Mouse (Mus musculus) heart, embryonic 16.5 days (tissue): ENCODE results near the gene Gm20388. TPM values are rescaled to one million over a fixed set of nuclear protein-coding genes. Genes with fewer than 3 reads are reported as not detected.
"Not testable (repeated sequence)": the region's sequence is repeated elsewhere in the genome, so short reads cannot be mapped to it uniquely, and the experiment has no call there.

Source experiments
- ATAC-seq: fragments of 200-750 bp; cut with Nextera tagmentation; replicated peaks from 2 replicates; pipeline ENCODE4 v1.8.0; 2017; ENCODE audit warnings: moderate number of reproducible peaks; ENCODE audit not compliant: insufficient read depth, low FRiP score; ENCODE audit errors: extremely low read depth
- H3K27ac ChIP-seq: fragments of 300-500 bp; sonication (generic); 2 replicates; pipeline ENCODE4 v1.5.1; 2014; ENCODE audit warnings: mild to moderate bottlenecking, low read length, control low read depth, moderate library complexity
- H3K27me3 ChIP-seq: fragments of 300-500 bp; sonication (generic); 2 replicates; pipeline ENCODE4 v1.6.1; 2014; ENCODE audit warnings: low read length, mixed read lengths; ENCODE audit not compliant: control insufficient read depth, insufficient read depth
- H3K36me3 ChIP-seq: fragments of 300-500 bp; sonication (generic); 2 replicates; pipeline ENCODE4 v1.6.1; 2014; ENCODE audit not compliant: control insufficient read depth, insufficient read depth
- H3K4me1 ChIP-seq: fragments of 300-500 bp; sonication (generic); 2 replicates; pipeline ENCODE4 v1.6.1; 2014; ENCODE audit warnings: low read length, mixed read lengths; ENCODE audit not compliant: control insufficient read depth, insufficient read depth
- H3K4me2 ChIP-seq: fragments of 300-500 bp; sonication (generic); 2 replicates; pipeline ENCODE4 v1.6.1; 2014; ENCODE audit warnings: low read depth, mild to moderate bottlenecking, control low read depth, low read length
- H3K4me3 ChIP-seq: fragments of 300-500 bp; sonication (generic); 2 replicates; pipeline ENCODE4 v1.5.1; 2014; ENCODE audit warnings: mild to moderate bottlenecking, control low read depth, low read length
- H3K9ac ChIP-seq: fragments of 300-500 bp; sonication (generic); 2 replicates; pipeline ENCODE4 v1.6.1; 2014; ENCODE audit warnings: low read length, control low read depth
- H3K9me3 ChIP-seq: fragments of 300-500 bp; sonication (generic); replicated peaks from 2 replicates; pipeline ENCODE4 v1.6.1; 2016; ENCODE audit warnings: low read length; ENCODE audit not compliant: control insufficient read depth
- WGBS: fragments of 180-500 bp; shearing (Covaris S2); extraction: QIAGEN DNeasy Blood & Tissue Kit; methylation state at CpG from one replicate; pipeline ENCODE4 v1.1.7; 2014; 5-methylcytosine and 5-hydroxymethylcytosine counted together
- polyA plus RNA-seq: library from polyadenylated mRNA; unstranded; fragments of >200 nt; fragmentation: Nextera tagmentation; extraction: Ambion mirVana; gene quantifications from 2 replicates; pipeline ENCODE4 v1.2.1, GENCODE M21; 2015

Gm20388 gene
- polyA plus RNA-seq, 1 experiment from 2014 or later, result 4.5 TPM

- under 1% methylated on average over 33 of the region's 60 CpGs for WGBS
- Histone ChIP-seq H3K27me3 (no peaks in the 10 kb centered on the region), H3K9me3 (no peaks in the 10 kb centered on the region), H3K9ac (peak overlapping the region; percentile 94), H3K36me3 (no peaks in the 10 kb centered on the region), H3K4me2 (peak overlapping the region; percentile 32; the same call in 1 of the 2 replicates), H3K4me3 (peak overlapping the region; percentile 63), H3K27ac (peak overlapping the region; percentile 87), H3K4me1 (peaks cover 40% of the 10 kb centered on the region)
- ATAC-seq, result no peak
Measured at GRCm38 (mm10) chr8:123041774-123042105, 3131.1 kb downstream of the Gm20388 start.

DNA sequence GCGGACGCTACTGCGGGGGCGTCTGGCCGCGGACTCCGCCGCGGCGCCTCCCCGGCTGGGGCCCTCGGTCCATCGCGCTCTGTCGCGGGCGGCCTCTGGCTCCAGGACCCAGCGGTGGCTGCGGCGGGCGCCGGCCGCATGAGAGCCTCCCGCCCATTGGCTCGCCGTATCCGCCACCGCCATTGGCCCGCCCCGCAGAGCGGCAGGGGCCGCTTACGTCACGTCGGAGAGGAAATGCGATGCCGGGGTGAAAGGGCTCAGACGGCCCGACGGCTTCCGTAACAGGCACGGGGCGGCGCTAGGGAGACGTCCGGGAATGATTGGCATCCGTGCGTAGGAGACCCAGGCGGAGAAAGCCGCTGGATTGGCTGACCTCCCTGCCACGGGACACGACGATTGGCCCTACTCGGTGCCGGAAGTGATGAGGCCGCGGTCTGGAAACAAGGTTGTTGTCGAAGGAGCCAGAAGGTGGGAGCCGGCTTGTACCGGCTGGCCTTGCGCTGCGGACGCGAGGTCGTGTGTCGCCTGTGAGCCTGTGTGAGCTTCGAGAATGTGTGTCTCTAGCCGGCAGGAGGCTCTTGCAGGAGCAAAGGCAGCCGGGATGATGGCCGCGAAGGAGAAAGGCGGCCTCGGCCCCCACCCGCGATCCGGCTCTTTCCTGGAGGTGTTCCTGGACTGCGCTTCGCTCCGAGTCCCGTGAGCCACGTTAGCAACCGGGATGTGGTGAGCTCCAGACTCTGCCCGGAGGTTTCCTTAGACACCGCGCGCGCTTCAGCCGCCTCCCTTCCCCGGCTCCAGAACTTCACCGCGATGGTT lies 3131.7 kb downstream of the Gm20388 start, which contains the start of gene Ankrd11:
Gene Ankrd11, minus strand, starts transcription at position 120 of the 816 bp plus-strand sequence.
- under 1% methylated on average over 91 of the region's 91 CpGs for WGBS
- Histone ChIP-seq H3K9me3 (no peaks in the 10 kb centered on the region), H3K27me3 (no peaks in the 10 kb centered on the region), H3K4me2 (peak within 1 kb of the TSS; percentile 69), H3K9ac (peak within 1 kb of the TSS; percentile 94), H3K4me3 (peak within 1 kb of the TSS; percentile 81), H3K4me1 (peaks cover 33% of the 10 kb centered on the region), H3K27ac (peak within 1 kb of the TSS; percentile 98), H3K36me3 (no peaks in the 10 kb centered on the region)
- ATAC-seq, result peak; percentile 97

DNA sequence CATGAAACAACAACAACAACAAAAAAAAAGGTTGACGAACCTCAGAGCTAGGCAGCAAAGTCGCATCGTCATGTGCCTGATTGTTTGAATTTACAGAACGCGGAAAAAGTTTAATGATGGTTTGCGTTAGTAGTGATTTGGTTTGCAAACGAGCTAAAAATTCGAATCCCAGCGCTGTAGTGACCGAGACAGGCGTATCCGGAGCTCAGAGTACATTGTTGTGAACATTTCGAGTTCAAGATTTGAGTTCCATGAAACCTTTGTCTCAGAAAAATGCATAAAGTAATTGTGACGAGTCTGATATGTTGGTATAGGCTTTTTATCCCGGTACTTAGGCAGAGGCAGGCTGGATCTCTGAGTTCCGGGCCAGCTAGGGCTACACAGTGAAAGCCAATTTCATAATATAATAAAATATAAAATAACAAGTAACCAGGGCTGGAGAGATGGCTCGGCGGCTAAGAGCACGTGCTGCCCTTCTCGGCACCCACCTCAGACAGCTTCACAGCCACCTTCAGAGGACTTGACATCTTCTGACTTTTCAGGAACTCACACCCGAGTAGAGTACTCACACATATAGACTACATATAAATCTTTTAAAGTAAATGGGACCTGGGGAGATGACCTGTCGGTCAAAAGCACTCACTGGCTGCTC lies 3132.5 kb downstream of the Gm20388 start:
- H3K27me3 ChIP-seq, result no peaks in the 10 kb centered on the region
- peak overlapping the region; percentile 98 for H3K27ac ChIP-seq
- no peaks in the 10 kb centered on the region for H3K9me3 ChIP-seq
- peaks cover 32% of the 10 kb centered on the region for H3K4me1 ChIP-seq
- 11% methylated on average over 22 of the region's 22 CpGs for WGBS
- H3K36me3 ChIP-seq, result no peaks in the 10 kb centered on the region
- H3K4me3 ChIP-seq, result peak overlapping the region; percentile 81
- no peak for ATAC-seq
- peak overlapping the region; percentile 86 for H3K9ac ChIP-seq
- H3K4me2 ChIP-seq, result peak overlapping the region; percentile 69

DNA sequence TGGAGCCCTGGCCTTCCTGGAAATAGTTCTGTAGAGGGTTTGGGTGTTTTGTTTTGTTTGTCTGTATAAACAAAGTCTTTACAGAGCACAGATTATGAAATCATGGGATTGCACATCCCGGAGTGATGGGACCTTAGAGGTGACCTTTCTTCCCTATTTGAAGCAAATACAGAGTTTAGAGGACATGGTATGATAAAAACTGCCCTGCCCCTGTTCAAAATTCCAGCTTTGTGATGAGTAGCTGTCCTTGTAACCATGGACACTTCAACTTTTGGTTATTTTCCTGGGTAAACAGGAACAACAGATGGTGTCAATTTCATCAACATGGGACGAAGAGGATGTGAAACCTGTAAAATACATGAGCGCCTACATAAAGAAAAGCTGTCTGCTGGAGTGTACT lies 3133.3 kb downstream of the Gm20388 start:
- WGBS, result 88% methylated on average over 3 of the region's 3 CpGs
- Histone ChIP-seq H3K9ac (no peak overlapping the region), H3K36me3 (no peaks in the 10 kb centered on the region), H3K9me3 (no peaks in the 10 kb centered on the region), H3K4me2 (no peak overlapping the region), H3K4me1 (peaks cover 26% of the 10 kb centered on the region), H3K27ac (no peak overlapping the region), H3K4me3 (no peak overlapping the region), H3K27me3 (no peaks in the 10 kb centered on the region)
- no peak for ATAC-seq

- 89% methylated on average over 23 of the region's 23 CpGs for WGBS
Measured at GRCm38 (mm10) chr8:123044743-123045425, 3134.2 kb downstream of the Gm20388 start.

DNA sequence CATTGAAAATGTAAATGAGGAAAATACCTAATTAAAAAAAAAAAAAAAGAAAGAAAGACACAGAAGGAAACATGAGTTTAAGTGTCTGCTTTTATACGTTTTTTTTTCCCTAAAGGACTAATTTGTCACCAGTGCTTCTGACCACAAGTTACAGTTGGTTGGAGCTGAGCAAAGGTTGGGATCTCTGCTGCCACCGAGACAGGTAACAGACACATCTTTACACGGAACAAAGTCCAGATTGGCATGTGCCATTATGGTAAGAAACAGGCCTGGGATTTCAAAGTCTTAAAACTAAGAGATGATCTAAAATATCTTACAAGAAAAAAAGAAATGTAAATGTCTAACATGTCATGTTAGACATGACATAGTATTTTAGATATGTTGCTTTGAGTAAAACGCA lies 3136.1 kb downstream of the Gm20388 start:
- Histone ChIP-seq H3K9ac (no peak overlapping the region), H3K9me3 (no peaks in the 10 kb centered on the region), H3K4me3 (no peak overlapping the region), H3K4me2 (no peak overlapping the region), H3K4me1 (peaks cover 8% of the 10 kb centered on the region), H3K27me3 (no peaks in the 10 kb centered on the region), H3K27ac (no peak overlapping the region), H3K36me3 (no peaks in the 10 kb centered on the region)
- no peak for ATAC-seq
- 74% methylated on average over 4 of the region's 4 CpGs for WGBS

More at GRCm38 (mm10) chr8:123044743-123045425, 3134.2 kb downstream of the Gm20388 start:
- not testable (repeated sequence) for H3K4me2 ChIP-seq, H3K27me3 ChIP-seq, H3K9me3 ChIP-seq, H3K4me3 ChIP-seq, H3K27ac ChIP-seq, ATAC-seq, H3K36me3 ChIP-seq, H3K9ac ChIP-seq
- H3K4me1 ChIP-seq, result peaks cover 17% of the 10 kb centered on the region

- no peak for ATAC-seq
- Histone ChIP-seq H3K27ac (no peak overlapping the region), H3K27me3 (no peaks in the 10 kb centered on the region), H3K4me1 (peaks cover 8% of the 10 kb centered on the region), H3K4me3 (no peak overlapping the region), H3K36me3 (no peaks in the 10 kb centered on the region), H3K4me2 (no peak overlapping the region), H3K9ac (no peak overlapping the region), H3K9me3 (no peaks in the 10 kb centered on the region)
- 83% methylated on average over 7 of the region's 7 CpGs for WGBS
Measured at GRCm38 (mm10) chr8:123047827-123048226, 3137.2 kb downstream of the Gm20388 start.

GRCm38 (mm10) chr8:123048402-123048801 lies 3137.8 kb downstream of the Gm20388 start:
- no peak for ATAC-seq
- Histone ChIP-seq H3K4me1 (peaks cover 4% of the 10 kb centered on the region), H3K36me3 (no peaks in the 10 kb centered on the region), H3K4me2 (no peak overlapping the region), H3K4me3 (no peak overlapping the region), H3K9me3 (no peaks in the 10 kb centered on the region), H3K27me3 (no peaks in the 10 kb centered on the region), H3K27ac (no peak overlapping the region), H3K9ac (no peak overlapping the region)
- 84% methylated on average over 7 of the region's 7 CpGs for WGBS

- no peak overlapping the region for H3K9ac ChIP-seq
- no peaks in the 10 kb centered on the region for H3K9me3 ChIP-seq
- no peak overlapping the region for H3K27ac ChIP-seq
- no peak overlapping the region for H3K4me2 ChIP-seq
- H3K27me3 ChIP-seq, result no peaks in the 10 kb centered on the region
- H3K36me3 ChIP-seq, result no peaks in the 10 kb centered on the region
- no peaks in the 10 kb centered on the region for H3K4me1 ChIP-seq
- 51% methylated on average over 5 of the region's 5 CpGs for WGBS
- H3K4me3 ChIP-seq, result no peak overlapping the region
- ATAC-seq, result no peak
Measured at GRCm38 (mm10) chr8:123051458-123051857, 3140.8 kb downstream of the Gm20388 start.
